Mouse (Mus musculus): ENCODE measurements around the gene Ubqlnl. TPM values are rescaled to one million over a fixed set of nuclear protein-coding genes. Genes with fewer than 3 reads are reported as not detected.

Gene Ubqlnl
- polyA plus RNA-seq (2014; fragmentation: Illumina TruSeq; extraction: RNeasy Lipid Tissue Mini Kit (QIAGEN cat#74804); ENCODE audit: low replicate concordance): not detected

GRCm38 (mm10) chr7:104150456-104150855, at the start of gene Ubqlnl:
Ubqlnl (minus strand) TSS chr7:104150556.

DNA sequence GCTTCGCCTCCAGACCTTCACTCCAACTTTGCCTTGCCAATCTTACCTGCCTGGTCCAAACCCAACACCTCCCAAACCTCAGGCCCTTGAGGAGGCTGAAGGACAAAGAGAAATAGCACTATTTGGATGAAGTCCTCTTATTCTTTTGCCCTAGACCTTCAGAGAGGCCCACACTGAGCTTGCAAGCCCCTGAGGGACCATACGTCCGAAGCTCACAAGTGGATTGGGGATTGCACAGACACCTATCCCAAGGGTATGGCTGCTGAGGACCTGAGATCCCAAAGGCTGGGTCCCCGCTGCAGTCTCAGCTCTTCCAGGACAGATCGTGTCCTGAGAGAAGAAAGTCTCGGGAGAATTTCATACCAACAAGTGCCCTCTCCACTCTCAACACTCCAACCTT, 45.5 kb upstream of the Ubqlnl start, which contains the start of gene Olfr649:
Olfr649 (minus strand) TSS at position 101 of the 400 bp plus-strand sequence.

GRCm38 (mm10) chr7:104183292-104183691, 32.9 kb upstream of the Ubqlnl start, which contains the start of gene Olfr648:
Olfr648 (minus strand) TSS chr7:104183392.

GRCm38 (mm10) chr7:104143179-104143578, 7.2 kb downstream of the Ubqlnl start, which contains the start of gene Ubqln3:
Ubqln3 (minus strand) TSS chr7:104143279.

DNA sequence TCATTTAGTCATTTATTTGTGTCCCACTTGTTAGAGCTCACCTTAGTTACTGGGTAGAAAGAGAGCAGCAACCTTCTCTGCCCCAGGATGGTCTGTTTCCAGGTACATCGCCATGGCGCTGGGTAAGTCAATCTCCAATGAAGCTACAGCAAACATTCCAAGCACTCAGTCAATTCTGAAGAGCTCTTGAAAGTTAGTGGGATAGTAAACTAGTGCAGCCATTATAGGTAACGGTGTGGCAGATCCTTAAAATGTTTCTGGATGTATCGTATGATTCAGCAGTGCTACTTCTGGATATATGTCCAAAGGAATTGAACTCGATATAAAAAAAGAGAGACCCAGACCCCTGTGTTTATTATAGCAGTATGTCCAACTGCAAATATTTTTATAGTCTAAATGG, 13.1 kb downstream of the Ubqlnl start, which contains the start of gene Olfr643:
Olfr643 (minus strand) TSS at position 101 of the 400 bp plus-strand sequence.

DNA sequence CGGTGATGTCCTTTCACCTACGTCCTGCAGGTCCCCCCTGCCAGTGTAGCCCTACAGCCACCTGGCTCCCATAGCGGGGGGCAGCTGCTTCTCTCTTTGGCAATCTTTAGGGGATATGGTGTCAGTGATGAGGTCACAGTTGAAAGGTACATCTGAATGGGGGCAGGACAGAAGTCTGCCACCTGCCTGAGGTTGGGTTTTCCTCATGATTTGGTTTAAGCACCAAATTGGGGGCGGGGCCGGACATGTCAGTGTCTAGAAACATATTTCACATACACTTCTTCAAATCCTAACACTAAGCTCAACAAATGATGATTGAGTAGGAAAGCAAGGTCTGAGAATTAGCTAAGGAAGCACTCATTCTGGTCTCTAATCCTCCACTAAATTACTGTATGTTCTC, 20.6 kb downstream of the Ubqlnl start, which contains the start of gene Ubqln5:
Ubqln5 (minus strand) TSS at position 101 of the 400 bp plus-strand sequence.

DNA sequence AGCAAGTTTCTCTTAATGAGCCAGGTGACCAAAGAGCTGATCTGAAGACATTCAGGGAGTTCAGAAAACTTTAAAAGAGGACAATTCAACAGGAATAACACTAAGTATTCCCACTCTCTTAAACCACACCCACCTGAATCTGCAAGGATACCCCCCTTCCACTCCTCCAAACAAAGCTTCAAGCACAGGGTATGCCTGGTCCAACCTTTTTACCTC, 45.7 kb downstream of the Ubqlnl start, which contains the start of gene Olfr646:
Olfr646 (plus strand) TSS at position 117 of the 216 bp plus-strand sequence.

Other genes with a start within 250 kb of the Ubqlnl start
- not detected for gene Olfr65, start 247.1 kb downstream of the Ubqlnl start, polyA plus RNA-seq (2014; fragmentation: Illumina TruSeq; extraction: RNeasy Lipid Tissue Mini Kit (QIAGEN cat#74804); ENCODE audit: low replicate concordance)
- gene Olfr631, start 221.7 kb downstream of the Ubqlnl start, polyA plus RNA-seq (2014; fragmentation: Illumina TruSeq; extraction: RNeasy Lipid Tissue Mini Kit (QIAGEN cat#74804); ENCODE audit: low replicate concordance): not detected
- not detected for gene Olfr632, start 216.2 kb downstream of the Ubqlnl start, polyA plus RNA-seq (2014; fragmentation: Illumina TruSeq; extraction: RNeasy Lipid Tissue Mini Kit (QIAGEN cat#74804); ENCODE audit: low replicate concordance)
- gene Olfr633, start 206.1 kb downstream of the Ubqlnl start, polyA plus RNA-seq (2014; fragmentation: Illumina TruSeq; extraction: RNeasy Lipid Tissue Mini Kit (QIAGEN cat#74804); ENCODE audit: low replicate concordance): not detected
- gene Olfr635, start 179.4 kb downstream of the Ubqlnl start, polyA plus RNA-seq (2014; fragmentation: Illumina TruSeq; extraction: RNeasy Lipid Tissue Mini Kit (QIAGEN cat#74804); ENCODE audit: low replicate concordance): not detected
- gene Olfr638, start 151.8 kb downstream of the Ubqlnl start, polyA plus RNA-seq (2014; fragmentation: Illumina TruSeq; extraction: RNeasy Lipid Tissue Mini Kit (QIAGEN cat#74804); ENCODE audit: low replicate concordance): not detected
- not detected for gene Olfr639, start 133.3 kb downstream of the Ubqlnl start, polyA plus RNA-seq (2014; fragmentation: Illumina TruSeq; extraction: RNeasy Lipid Tissue Mini Kit (QIAGEN cat#74804); ENCODE audit: low replicate concordance)
- gene Olfr640, start 125.0 kb downstream of the Ubqlnl start, polyA plus RNA-seq (2014; fragmentation: Illumina TruSeq; extraction: RNeasy Lipid Tissue Mini Kit (QIAGEN cat#74804); ENCODE audit: low replicate concordance): not detected
- not detected for gene Olfr641, start 115.1 kb downstream of the Ubqlnl start, polyA plus RNA-seq (2014; fragmentation: Illumina TruSeq; extraction: RNeasy Lipid Tissue Mini Kit (QIAGEN cat#74804); ENCODE audit: low replicate concordance)
- not detected for gene Olfr642, start 97.9 kb downstream of the Ubqlnl start, polyA plus RNA-seq (2014; fragmentation: Illumina TruSeq; extraction: RNeasy Lipid Tissue Mini Kit (QIAGEN cat#74804); ENCODE audit: low replicate concordance)
- gene 4930516K23Rik, start 89.1 kb downstream of the Ubqlnl start, polyA plus RNA-seq (2014; fragmentation: Illumina TruSeq; extraction: RNeasy Lipid Tissue Mini Kit (QIAGEN cat#74804); ENCODE audit: low replicate concordance): not detected
- gene Olfr644, start 78.7 kb downstream of the Ubqlnl start, polyA plus RNA-seq (2014; fragmentation: Illumina TruSeq; extraction: RNeasy Lipid Tissue Mini Kit (QIAGEN cat#74804); ENCODE audit: low replicate concordance): not detected
- not detected for gene Olfr645, start 65.1 kb downstream of the Ubqlnl start, polyA plus RNA-seq (2014; fragmentation: Illumina TruSeq; extraction: RNeasy Lipid Tissue Mini Kit (QIAGEN cat#74804); ENCODE audit: low replicate concordance)
- gene Olfr646, start 45.7 kb downstream of the Ubqlnl start, polyA plus RNA-seq (2014; fragmentation: Illumina TruSeq; extraction: RNeasy Lipid Tissue Mini Kit (QIAGEN cat#74804); ENCODE audit: low replicate concordance): not detected
- gene Ubqln5, start 20.7 kb downstream of the Ubqlnl start, polyA plus RNA-seq (2014; fragmentation: Illumina TruSeq; extraction: RNeasy Lipid Tissue Mini Kit (QIAGEN cat#74804); ENCODE audit: low replicate concordance): not detected
- gene Olfr643, start 13.2 kb downstream of the Ubqlnl start, polyA plus RNA-seq (2014; fragmentation: Illumina TruSeq; extraction: RNeasy Lipid Tissue Mini Kit (QIAGEN cat#74804); ENCODE audit: low replicate concordance): not detected
- gene Ubqln3, start 7.3 kb downstream of the Ubqlnl start, polyA plus RNA-seq (2014; fragmentation: Illumina TruSeq; extraction: RNeasy Lipid Tissue Mini Kit (QIAGEN cat#74804); ENCODE audit: low replicate concordance): not detected
- not detected for gene Olfm5, start 14.3 kb upstream of the Ubqlnl start, polyA plus RNA-seq (2014; fragmentation: Illumina TruSeq; extraction: RNeasy Lipid Tissue Mini Kit (QIAGEN cat#74804); ENCODE audit: low replicate concordance)
- gene Olfr648, start 32.8 kb upstream of the Ubqlnl start, polyA plus RNA-seq (2014; fragmentation: Illumina TruSeq; extraction: RNeasy Lipid Tissue Mini Kit (QIAGEN cat#74804); ENCODE audit: low replicate concordance): 0.19 TPM
- not detected for gene Olfr649, start 45.4 kb upstream of the Ubqlnl start, polyA plus RNA-seq (2014; fragmentation: Illumina TruSeq; extraction: RNeasy Lipid Tissue Mini Kit (QIAGEN cat#74804); ENCODE audit: low replicate concordance)
- 2.7 TPM for gene Trim6, start 68.2 kb upstream of the Ubqlnl start, polyA plus RNA-seq (2014; fragmentation: Illumina TruSeq; extraction: RNeasy Lipid Tissue Mini Kit (QIAGEN cat#74804); ENCODE audit: low replicate concordance)
- gene Trim34a, start 93.9 kb upstream of the Ubqlnl start, polyA plus RNA-seq (2014; fragmentation: Illumina TruSeq; extraction: RNeasy Lipid Tissue Mini Kit (QIAGEN cat#74804); ENCODE audit: low replicate concordance): 39.9 TPM
- gene Trim5, start 137.5 kb upstream of the Ubqlnl start, polyA plus RNA-seq (2014; fragmentation: Illumina TruSeq; extraction: RNeasy Lipid Tissue Mini Kit (QIAGEN cat#74804); ENCODE audit: low replicate concordance): 27.1 TPM
- gene Trim12a, start 164.9 kb upstream of the Ubqlnl start, polyA plus RNA-seq (2014; fragmentation: Illumina TruSeq; extraction: RNeasy Lipid Tissue Mini Kit (QIAGEN cat#74804); ENCODE audit: low replicate concordance): 70.7 TPM
- gene Trim34b, start 178.9 kb upstream of the Ubqlnl start, polyA plus RNA-seq (2014; fragmentation: Illumina TruSeq; extraction: RNeasy Lipid Tissue Mini Kit (QIAGEN cat#74804); ENCODE audit: low replicate concordance): not detected
- 86.4 TPM for gene Trim12c, start 202.8 kb upstream of the Ubqlnl start, polyA plus RNA-seq (2014; fragmentation: Illumina TruSeq; extraction: RNeasy Lipid Tissue Mini Kit (QIAGEN cat#74804); ENCODE audit: low replicate concordance)
- gene Trim30b, start 219.3 kb upstream of the Ubqlnl start, polyA plus RNA-seq (2014; fragmentation: Illumina TruSeq; extraction: RNeasy Lipid Tissue Mini Kit (QIAGEN cat#74804); ENCODE audit: low replicate concordance): 1.3 TPM

Data from small intestine, adult 10 weeks (tissue).